Mouse (Mus musculus): ENCODE data around the gene Mapkapk3.

The Mapkapk3 gene

GRCm38 (mm10) chr9:107262375-107262774, 27.3 kb downstream of the Mapkapk3 start:
- DNase-seq: no peak

- DNase-seq: no peak
These were observed 27.9 kb downstream of the Mapkapk3 start for GRCm38 (mm10) chr9:107261792-107262191.

GRCm38 (mm10) chr9:107260836-107261235, 28.8 kb downstream of the Mapkapk3 start:
- DNase-seq: no peak

GRCm38 (mm10) chr9:107260429-107260828, 29.2 kb downstream of the Mapkapk3 start:
- DNase-seq: no peak

GRCm38 (mm10) chr9:107259571-107259970, 30.1 kb downstream of the Mapkapk3 start:
- DNase-seq: no peak

GRCm38 (mm10) chr9:107255596-107255995, 34.1 kb downstream of the Mapkapk3 start:
- DNase-seq: no peak

GRCm38 (mm10) chr9:107254925-107255324, 34.8 kb downstream of the Mapkapk3 start:
- DNase-seq: no peak

GRCm38 (mm10) chr9:107254476-107254875, 35.2 kb downstream of the Mapkapk3 start:
- DNase-seq: no peak

GRCm38 (mm10) chr9:107252164-107252563, 37.5 kb downstream of the Mapkapk3 start:
- DNase-seq: no peak

GRCm38 (mm10) chr9:107250416-107251337, 39.0 kb downstream of the Mapkapk3 start:
- DNase-seq: no peak

GRCm38 (mm10) chr9:107249154-107249553, 40.5 kb downstream of the Mapkapk3 start:
- no peak for DNase-seq

- DNase-seq: no peak
These were observed 43.5 kb downstream of the Mapkapk3 start for GRCm38 (mm10) chr9:107246170-107246569.

GRCm38 (mm10) chr9:107245311-107245710, 44.4 kb downstream of the Mapkapk3 start:
- no peak for DNase-seq

GRCm38 (mm10) chr9:107236151-107236550, 53.5 kb downstream of the Mapkapk3 start:
- DNase-seq: no peak

- DNase-seq: no peak
These were observed 54.4 kb downstream of the Mapkapk3 start for GRCm38 (mm10) chr9:107235261-107235660.

GRCm38 (mm10) chr9:107232140-107232539, 57.5 kb downstream of the Mapkapk3 start:
- no peak for DNase-seq

GRCm38 (mm10) chr9:107231539-107232139, 58.0 kb downstream of the Mapkapk3 start, which contains the start of gene Dock3:
Gene Dock3, minus strand, starts transcription at chr9:107231909.
- DNase-seq: peak; percentile 33 to 46

GRCm38 (mm10) chr9:107230991-107231538, 58.6 kb downstream of the Mapkapk3 start:
- peak in 1 of 2 experiments; percentile 10 for DNase-seq

- DNase-seq: no peak
These were observed 65.1 kb downstream of the Mapkapk3 start for GRCm38 (mm10) chr9:107224597-107224996.

Measured in lung, adult 18-20 months (tissue).